Mouse (Mus musculus): Measurements from ENCODE around the gene Il15ra.

DNA sequence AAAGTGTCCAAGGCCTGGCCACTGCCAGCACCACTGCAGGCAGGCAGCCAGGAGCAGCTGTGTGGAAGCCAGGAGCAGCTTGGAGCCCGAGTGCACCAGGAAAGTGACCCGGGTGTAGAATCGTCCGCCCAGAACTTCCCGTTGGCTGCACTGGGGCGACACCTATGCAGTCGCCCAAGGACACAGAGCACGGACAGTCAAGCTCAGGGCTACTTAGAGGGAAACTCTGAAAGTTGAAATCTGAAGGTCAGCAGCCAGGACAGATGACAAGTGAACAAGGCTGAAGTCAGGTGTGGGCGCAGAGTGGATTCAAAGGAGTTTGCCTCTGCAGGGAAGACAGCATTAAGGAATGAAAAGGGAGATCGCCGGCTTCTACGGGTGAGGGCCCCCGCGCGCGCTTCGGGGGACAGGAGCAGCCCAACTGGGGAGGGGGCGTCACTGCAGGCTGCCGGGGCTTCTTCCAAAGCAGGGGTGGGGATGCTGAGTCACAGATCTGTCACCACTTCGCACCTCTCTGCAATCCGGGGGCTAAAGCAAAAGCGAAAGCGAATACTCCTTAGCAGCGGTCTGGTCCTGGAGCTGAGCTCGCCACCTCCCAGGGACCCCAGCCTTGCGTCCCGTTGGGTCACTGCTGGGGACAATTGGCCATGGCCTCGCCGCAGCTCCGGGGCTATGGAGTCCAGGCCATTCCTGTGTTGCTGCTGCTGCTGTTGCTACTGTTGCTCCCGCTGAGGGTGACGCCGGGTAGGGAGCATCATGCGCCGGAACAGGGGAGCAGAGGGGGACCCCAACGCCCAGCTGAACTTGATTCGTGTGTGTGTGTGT is at the start of gene Il15ra:
- TF ChIP-seq POLR2A (IDR thresholded peaks at IDR 0.05; ENCODE audit: borderline replicate concordance, extremely low read depth, low read depth, low read length), result peak; percentile 71; the same call in 1 of the 2 replicates
- TF ChIP-seq CTCF (IDR thresholded peaks at IDR 0.05; ENCODE audit: insufficient read depth, low read length), result no peak

All from lung, adult 2 months (tissue).